Mouse (Mus musculus): ENCODE measurements around the gene Lin7c. TPM values are rescaled to one million over a fixed set of nuclear protein-coding genes. Genes with fewer than 3 reads are reported as not detected.
A peak's percentile ranks its signal among the peaks of the same experiment; 100 is the strongest.

The Lin7c gene
- polyA plus RNA-seq, 1 experiment = 13.2 TPM

DNA sequence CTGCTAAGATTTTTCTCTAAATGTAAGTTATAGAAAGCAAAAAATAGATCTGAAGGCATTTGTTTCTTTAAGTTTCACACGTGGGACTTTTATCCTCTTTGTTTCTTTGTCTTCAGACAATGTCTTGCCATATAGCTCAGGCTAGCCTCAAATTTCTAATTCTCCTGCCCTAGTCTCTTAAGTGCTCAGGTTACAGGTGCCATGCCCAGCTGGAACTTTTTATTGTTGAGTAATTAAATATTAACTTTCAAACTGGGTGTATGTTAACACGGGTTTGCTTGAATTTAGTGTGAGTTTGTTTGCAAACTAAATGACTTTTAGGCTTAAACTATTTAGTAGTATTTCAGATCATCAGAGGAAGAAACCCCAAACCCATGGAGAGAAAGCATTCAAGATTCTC lies 9.5 kb upstream of the Lin7c start:
- Histone ChIP-seq H3K4me3 (ENCODE audit: insufficient read depth, low read depth, low read length) (no peak overlapping the region), H3K27me3 (replicated peaks; ENCODE audit: control insufficient read depth, insufficient read depth, low read length) (no peaks in the 10 kb centered on the region), H3K4me1 (ENCODE audit: control insufficient read depth, insufficient read depth, low read length) (no peaks in the 10 kb centered on the region), H3K27ac (ENCODE audit: insufficient read depth, low read depth, low read length) (no peak overlapping the region), H3K36me3 (ENCODE audit: control insufficient read depth, insufficient read depth, low read length) (no peaks in the 10 kb centered on the region)
- DNase-seq = peak; percentile 11
- no peak for TF ChIP-seq CTCF (conservative IDR thresholded peaks at IDR 0.05; ENCODE audit: insufficient read depth, insufficient read length, low read depth, low read length)
- TF ChIP-seq POLR2A (IDR thresholded peaks at IDR 0.05; ENCODE audit: low read depth, low read length) = no peak
- 43% methylated on average over 2 of the region's 2 CpGs for WGBS

- H3K27me3 ChIP-seq (replicated peaks; ENCODE audit: control insufficient read depth, insufficient read depth, low read length) = no peaks in the 10 kb centered on the region
- H3K4me3 ChIP-seq (ENCODE audit: insufficient read depth, low read depth, low read length) = no peak overlapping the region
- no peaks in the 10 kb centered on the region for H3K36me3 ChIP-seq (ENCODE audit: control insufficient read depth, insufficient read depth, low read length)
- TF ChIP-seq POLR2A (IDR thresholded peaks at IDR 0.05; ENCODE audit: low read depth, low read length) (no peak), CTCF (conservative IDR thresholded peaks at IDR 0.05; ENCODE audit: insufficient read depth, insufficient read length, low read depth, low read length) (no peak)
- 44% methylated on average over 1 of the region's 1 CpGs for WGBS
- no peak for DNase-seq
- no peak overlapping the region for H3K27ac ChIP-seq (ENCODE audit: insufficient read depth, low read depth, low read length)
- no peaks in the 10 kb centered on the region for H3K4me1 ChIP-seq (ENCODE audit: control insufficient read depth, insufficient read depth, low read length)
Observed at GRCm38 (mm10) chr2:109881625-109882024, 9.0 kb upstream of the Lin7c start.

GRCm38 (mm10) chr2:109884106-109884505 lies 6.5 kb upstream of the Lin7c start:
- Histone ChIP-seq H3K4me1 (ENCODE audit: control insufficient read depth, insufficient read depth, low read length) (no peaks in the 10 kb centered on the region), H3K4me3 (ENCODE audit: insufficient read depth, low read depth, low read length) (no peak overlapping the region), H3K27ac (ENCODE audit: insufficient read depth, low read depth, low read length) (no peak overlapping the region), H3K36me3 (ENCODE audit: control insufficient read depth, insufficient read depth, low read length) (no peaks in the 10 kb centered on the region), H3K27me3 (replicated peaks; ENCODE audit: control insufficient read depth, insufficient read depth, low read length) (no peaks in the 10 kb centered on the region)
- TF ChIP-seq CTCF (conservative IDR thresholded peaks at IDR 0.05; ENCODE audit: insufficient read depth, insufficient read length, low read depth, low read length) (no peak), POLR2A (IDR thresholded peaks at IDR 0.05; ENCODE audit: low read depth, low read length) (no peak)
- WGBS = 77% methylated on average over 4 of the region's 4 CpGs
- no peak for DNase-seq

DNA sequence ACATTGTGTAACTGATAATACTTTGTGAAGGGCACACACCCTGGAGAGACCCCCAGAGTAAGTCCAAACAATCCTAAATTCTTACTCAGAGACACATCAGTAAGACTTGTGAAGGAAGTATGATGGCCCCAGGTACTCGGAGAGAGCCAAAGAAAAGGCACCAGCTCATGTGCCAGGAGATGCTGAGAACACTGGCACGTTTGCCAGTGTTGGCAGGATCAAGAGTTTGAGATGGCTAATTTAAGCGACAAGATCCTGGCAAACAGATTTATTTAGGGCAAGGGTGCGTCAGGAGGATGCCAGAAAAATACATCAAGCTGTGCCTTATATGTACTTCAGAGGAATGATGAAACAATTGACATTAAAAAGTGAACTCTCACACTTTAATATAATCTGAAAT lies 6.1 kb upstream of the Lin7c start:
- H3K27ac ChIP-seq (ENCODE audit: insufficient read depth, low read depth, low read length) = no peak overlapping the region
- DNase-seq = no peak
- no peak overlapping the region for H3K4me3 ChIP-seq (ENCODE audit: insufficient read depth, low read depth, low read length)
- no peaks in the 10 kb centered on the region for H3K4me1 ChIP-seq (ENCODE audit: control insufficient read depth, insufficient read depth, low read length)
- 70% methylated on average over 4 of the region's 4 CpGs for WGBS
- TF ChIP-seq POLR2A (IDR thresholded peaks at IDR 0.05; ENCODE audit: low read depth, low read length) = no peak
- no peak for TF ChIP-seq CTCF (conservative IDR thresholded peaks at IDR 0.05; ENCODE audit: insufficient read depth, insufficient read length, low read depth, low read length)
- H3K27me3 ChIP-seq (replicated peaks; ENCODE audit: control insufficient read depth, insufficient read depth, low read length) = no peaks in the 10 kb centered on the region
- no peaks in the 10 kb centered on the region for H3K36me3 ChIP-seq (ENCODE audit: control insufficient read depth, insufficient read depth, low read length)

DNA sequence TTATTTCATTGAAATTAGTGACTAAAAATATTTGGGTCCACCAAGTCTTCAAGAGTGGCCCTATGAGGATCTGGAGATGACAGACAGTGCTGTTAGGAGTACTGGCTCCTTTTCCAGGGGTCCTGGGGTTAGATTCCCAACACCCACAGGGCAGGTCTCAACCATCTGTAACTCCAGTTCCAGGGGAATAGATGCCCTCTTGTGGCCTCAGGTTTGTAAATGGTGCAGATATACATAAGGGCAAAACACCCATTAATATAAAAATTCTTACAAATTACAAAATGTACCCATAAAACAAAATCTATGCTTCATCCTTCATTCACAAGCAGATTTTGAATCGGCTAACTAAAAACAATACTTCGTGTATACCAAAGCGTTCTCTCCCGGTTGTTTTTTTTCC lies 585 bp upstream of the Lin7c start:
- WGBS = 32% methylated on average over 4 of the region's 4 CpGs
- no peak for DNase-seq
- Histone ChIP-seq H3K4me3 (ENCODE audit: insufficient read depth, low read depth, low read length) (no peak overlapping the region), H3K27ac (ENCODE audit: insufficient read depth, low read depth, low read length) (no peak overlapping the region), H3K36me3 (ENCODE audit: control insufficient read depth, insufficient read depth, low read length) (peaks cover 2% of the 10 kb centered on the region; the same call in 1 of the 2 replicates), H3K4me1 (ENCODE audit: control insufficient read depth, insufficient read depth, low read length) (0 out of 2 replicates have a peak, but pooled peaks cover 5% of the 10 kb centered on the region), H3K27me3 (replicated peaks; ENCODE audit: control insufficient read depth, insufficient read depth, low read length) (no peaks in the 10 kb centered on the region)
- TF ChIP-seq POLR2A (IDR thresholded peaks at IDR 0.05; ENCODE audit: low read depth, low read length) = no peak
- TF ChIP-seq CTCF (conservative IDR thresholded peaks at IDR 0.05; ENCODE audit: insufficient read depth, insufficient read length, low read depth, low read length) = no peak

GRCm38 (mm10) chr2:109891031-109891430 lies 378 bp downstream of the Lin7c start:
- TF ChIP-seq CTCF (conservative IDR thresholded peaks at IDR 0.05; ENCODE audit: insufficient read depth, insufficient read length, low read depth, low read length) = no peak
- no peak for TF ChIP-seq POLR2A (IDR thresholded peaks at IDR 0.05; ENCODE audit: low read depth, low read length)
- no peak for DNase-seq
- Histone ChIP-seq H3K4me3 (ENCODE audit: insufficient read depth, low read depth, low read length) (peak overlapping the region; percentile 95), H3K36me3 (ENCODE audit: control insufficient read depth, insufficient read depth, low read length) (peaks cover 5% of the 10 kb centered on the region), H3K27ac (ENCODE audit: insufficient read depth, low read depth, low read length) (peak overlapping the region; percentile 72), H3K4me1 (ENCODE audit: control insufficient read depth, insufficient read depth, low read length) (0 out of 2 replicates have a peak, but pooled peaks cover 5% of the 10 kb centered on the region), H3K27me3 (replicated peaks; ENCODE audit: control insufficient read depth, insufficient read depth, low read length) (no peaks in the 10 kb centered on the region)
- WGBS = under 1% methylated on average over 34 of the region's 34 CpGs

- TF ChIP-seq CTCF (conservative IDR thresholded peaks at IDR 0.05; ENCODE audit: insufficient read depth, insufficient read length, low read depth, low read length) (no peak), POLR2A (IDR thresholded peaks at IDR 0.05; ENCODE audit: low read depth, low read length) (no peak)
- Histone ChIP-seq H3K36me3 (ENCODE audit: control insufficient read depth, insufficient read depth, low read length) (peaks cover 10% of the 10 kb centered on the region), H3K4me1 (ENCODE audit: control insufficient read depth, insufficient read depth, low read length) (0 out of 2 replicates have a peak, but pooled peaks cover 5% of the 10 kb centered on the region), H3K27me3 (replicated peaks; ENCODE audit: control insufficient read depth, insufficient read depth, low read length) (no peaks in the 10 kb centered on the region), H3K27ac (ENCODE audit: insufficient read depth, low read depth, low read length) (peak overlapping the region; percentile 72), H3K4me3 (ENCODE audit: insufficient read depth, low read depth, low read length) (peak overlapping the region; percentile 95)
- peak; percentile 24 for DNase-seq
- 10% methylated on average over 4 of the region's 4 CpGs for WGBS
Observed at GRCm38 (mm10) chr2:109891471-109891870, 818 bp downstream of the Lin7c start.

All from kidney, adult 2 months (tissue).